Mouse (Mus musculus): Measurements from ENCODE around the gene Nckipsd.

The Nckipsd gene

DNA sequence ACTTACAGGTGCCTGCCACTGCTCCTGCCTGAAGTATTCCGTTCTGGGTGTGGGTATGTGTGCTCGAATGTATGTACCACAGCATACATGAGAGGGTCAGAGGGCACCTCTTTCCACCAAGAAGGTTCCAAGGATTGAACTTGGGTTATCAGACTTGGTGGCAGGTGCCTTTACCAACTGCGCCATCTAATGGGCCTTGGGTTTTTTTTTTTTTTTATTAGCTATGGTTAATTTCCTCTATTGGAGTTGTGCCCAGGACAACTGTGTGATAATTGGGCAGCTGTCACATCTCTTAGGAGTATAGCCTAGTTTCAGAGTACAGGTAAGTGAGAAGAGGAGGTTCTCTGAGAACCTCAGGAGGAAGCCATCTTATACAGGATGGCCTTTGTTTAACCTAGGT, 8.6 kb upstream of the Nckipsd start:
- no peak for DNase-seq (ENCODE audit: low spot score)

DNA sequence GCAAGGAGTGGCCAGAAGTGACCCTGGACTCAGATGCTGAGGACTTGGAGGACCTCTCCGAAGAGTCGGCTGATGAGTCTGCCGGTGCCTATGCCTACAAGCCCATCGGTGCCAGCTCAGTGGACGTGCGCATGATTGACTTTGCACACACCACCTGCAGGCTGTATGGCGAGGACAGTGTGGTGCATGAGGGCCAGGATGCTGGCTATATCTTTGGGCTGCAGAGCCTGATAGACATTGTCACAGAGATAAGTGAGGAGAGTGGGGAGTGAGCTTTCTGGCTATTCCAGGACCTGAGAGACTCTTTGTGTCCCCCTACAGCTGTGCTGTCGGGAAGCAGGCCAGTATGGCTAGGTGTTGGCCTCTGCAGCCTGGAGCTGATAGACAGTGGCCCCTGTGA, 2.4 kb upstream of the Nckipsd start:
- peak; percentile 54 for DNase-seq (ENCODE audit: low spot score)

- no peak for DNase-seq (ENCODE audit: low spot score)
Measured at GRCm38 (mm10) chr9:108806379-108806778, 1.8 kb upstream of the Nckipsd start.

DNA sequence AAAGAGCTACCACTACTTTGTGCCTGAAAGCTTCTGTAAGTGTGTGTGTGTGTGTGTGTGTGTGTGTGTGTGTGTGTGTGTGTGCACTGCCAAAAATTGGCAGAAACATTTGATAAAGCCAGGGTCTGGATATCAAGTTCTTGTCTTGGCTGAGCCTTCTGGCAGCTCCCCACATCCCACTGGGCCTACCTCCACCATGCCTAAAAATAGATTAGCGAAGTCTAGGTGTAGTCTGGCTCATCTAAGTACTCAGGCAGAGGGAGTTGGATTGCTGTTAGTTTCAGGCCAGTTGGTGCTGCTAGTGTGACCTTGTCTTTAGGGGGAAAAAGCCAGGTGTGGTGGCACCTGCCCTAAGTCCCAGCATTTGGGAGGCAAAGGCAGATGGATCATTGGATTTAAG, 1.3 kb upstream of the Nckipsd start:
- peak; percentile 29 for DNase-seq (ENCODE audit: low spot score)

DNA sequence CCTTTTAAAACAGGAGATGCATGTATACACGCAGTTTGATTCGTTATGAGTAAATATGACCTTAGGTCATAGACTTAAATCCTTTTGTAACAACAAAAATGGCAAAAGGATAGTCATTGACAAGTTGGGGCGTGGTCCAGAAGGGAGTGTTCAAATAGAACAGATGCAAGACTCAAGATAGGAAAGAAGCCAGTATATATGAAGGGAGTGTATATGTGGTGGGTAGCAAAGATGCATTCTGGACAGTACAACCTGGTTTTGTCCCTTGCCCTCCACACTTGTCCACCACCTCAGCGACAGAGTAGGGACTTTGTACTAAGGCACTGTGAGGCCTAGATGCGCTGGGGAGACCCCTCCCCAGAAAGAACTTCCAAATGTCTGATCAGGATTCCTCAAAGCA, 494 bp upstream of the Nckipsd start:
- peak; percentile 77 for DNase-seq (ENCODE audit: low spot score)

- no peak for DNase-seq (ENCODE audit: low spot score)
Measured at GRCm38 (mm10) chr9:108809188-108809587, 1.0 kb downstream of the Nckipsd start.

DNA sequence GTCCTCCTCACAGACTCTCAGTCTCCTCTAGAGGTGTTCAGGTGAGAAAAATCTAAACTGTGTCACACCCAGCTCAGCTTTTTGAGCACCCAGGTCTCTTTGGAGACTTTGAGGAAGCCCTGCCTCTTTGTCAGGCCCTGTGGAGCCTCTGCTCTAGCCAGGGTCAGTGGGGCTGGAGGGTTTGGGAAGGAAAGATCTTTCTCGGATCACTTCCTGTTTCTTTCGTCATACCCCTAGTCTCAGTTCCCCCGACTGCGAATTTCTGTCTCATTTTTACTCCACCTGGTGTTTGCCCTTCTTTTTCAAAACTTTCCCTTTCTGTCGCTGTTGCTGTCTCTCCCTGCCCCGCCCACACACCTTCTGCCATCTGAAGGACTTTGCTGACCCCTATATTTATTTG, 1.6 kb downstream of the Nckipsd start:
- DNase-seq (ENCODE audit: low spot score): no peak

- DNase-seq (ENCODE audit: low spot score): no peak
Measured at GRCm38 (mm10) chr9:108810516-108810915, 2.3 kb downstream of the Nckipsd start.

GRCm38 (mm10) chr9:108815557-108815956, 7.4 kb downstream of the Nckipsd start:
- DNase-seq (ENCODE audit: low spot score): no peak

- DNase-seq (ENCODE audit: low spot score): peak; percentile 35
Measured at GRCm38 (mm10) chr9:108819495-108819894, 11.3 kb downstream of the Nckipsd start.

DNA sequence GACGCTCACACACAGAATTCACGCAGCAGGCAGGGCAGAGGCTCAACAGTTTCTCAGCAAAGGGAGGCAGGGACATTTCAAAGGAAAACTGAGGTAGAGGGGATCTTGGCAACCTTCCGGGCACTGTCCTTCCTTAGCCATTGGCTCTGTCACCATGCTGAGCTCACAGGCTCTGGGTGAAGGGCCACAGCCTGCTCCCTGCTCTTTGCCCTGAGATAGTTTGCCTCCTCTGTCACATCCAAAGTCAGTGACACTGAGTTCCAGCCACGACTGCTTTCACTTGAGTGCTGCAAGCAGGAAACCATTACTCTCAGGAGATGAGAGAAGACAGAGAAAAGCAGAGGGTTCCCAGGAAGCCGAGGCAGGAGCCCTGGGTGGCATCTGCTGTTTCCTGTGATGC, 11.9 kb downstream of the Nckipsd start:
- no peak for DNase-seq (ENCODE audit: low spot score)

- DNase-seq (ENCODE audit: low spot score): no peak
Measured at GRCm38 (mm10) chr9:108824144-108824685, 16.0 kb downstream of the Nckipsd start.

GRCm38 (mm10) chr9:108824755-108825413, 16.7 kb downstream of the Nckipsd start:
- DNase-seq (ENCODE audit: low spot score): no peak

DNA sequence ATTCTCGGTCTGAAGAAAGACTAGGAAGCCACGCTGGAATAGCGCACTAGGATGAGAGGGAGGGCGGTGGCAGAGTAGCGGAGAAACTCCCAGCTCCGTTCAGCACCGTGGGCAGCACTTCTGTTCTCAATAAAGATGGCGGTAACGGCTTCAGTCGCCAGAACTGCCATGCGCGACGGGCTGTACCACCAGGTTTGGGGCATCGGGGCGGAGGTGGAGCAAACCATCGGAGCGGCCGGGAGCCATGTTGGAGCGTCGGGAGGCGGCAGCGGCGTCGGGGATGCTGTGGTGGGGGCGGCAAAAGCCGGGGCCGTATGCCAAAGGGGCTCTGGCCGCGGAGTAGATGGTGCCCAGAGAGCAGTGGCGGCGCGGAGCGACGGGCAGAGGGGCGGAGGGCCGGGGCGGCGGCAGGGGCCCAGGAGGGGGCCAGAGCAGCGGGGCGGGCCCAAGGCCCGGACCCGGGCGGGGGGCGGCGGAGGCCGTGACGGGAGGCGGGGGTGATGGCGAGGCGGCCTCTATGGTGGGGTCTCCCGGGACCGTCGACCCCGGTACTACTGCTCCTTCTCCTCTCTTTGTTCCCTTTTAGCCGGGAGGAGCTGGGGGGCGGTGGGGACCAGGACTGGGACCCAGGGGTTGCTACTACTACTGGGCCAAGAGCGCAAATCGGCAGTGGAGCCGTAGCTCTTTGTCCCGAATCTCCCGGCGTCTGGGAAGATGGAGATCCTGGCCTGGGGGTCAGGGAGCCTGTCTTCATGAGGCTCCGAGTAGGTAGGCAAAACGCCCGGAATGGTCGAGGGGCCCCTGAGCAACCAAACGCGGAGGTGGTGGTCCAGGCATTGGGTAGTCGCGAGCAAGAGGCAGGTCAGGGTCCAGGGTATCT, 17.9 kb downstream of the Nckipsd start, which contains the start of gene Celsr3:
Gene Celsr3, plus strand, starts transcription at position 501 of the 880 bp plus-strand sequence.
- DNase-seq (ENCODE audit: low spot score): peak; percentile 47

GRCm38 (mm10) chr9:108826700-108827340, 18.7 kb downstream of the Nckipsd start:
- peak; percentile 65 for DNase-seq (ENCODE audit: low spot score)

GRCm38 (mm10) chr9:108827454-108827853, 19.3 kb downstream of the Nckipsd start:
- DNase-seq (ENCODE audit: low spot score): no peak

DNA sequence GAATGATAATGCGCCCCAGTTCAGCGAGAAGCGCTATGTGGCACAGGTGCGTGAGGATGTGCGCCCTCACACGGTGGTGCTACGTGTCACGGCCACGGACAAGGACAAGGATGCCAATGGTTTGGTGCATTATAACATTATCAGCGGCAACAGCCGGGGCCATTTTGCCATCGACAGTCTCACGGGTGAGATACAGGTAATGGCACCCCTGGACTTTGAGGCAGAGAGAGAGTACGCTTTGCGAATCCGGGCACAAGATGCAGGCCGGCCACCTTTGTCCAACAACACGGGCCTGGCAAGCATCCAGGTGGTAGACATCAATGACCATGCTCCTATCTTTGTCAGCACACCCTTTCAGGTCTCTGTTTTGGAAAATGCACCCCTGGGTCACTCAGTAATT, 19.7 kb downstream of the Nckipsd start:
- no peak for DNase-seq (ENCODE audit: low spot score)

DNA sequence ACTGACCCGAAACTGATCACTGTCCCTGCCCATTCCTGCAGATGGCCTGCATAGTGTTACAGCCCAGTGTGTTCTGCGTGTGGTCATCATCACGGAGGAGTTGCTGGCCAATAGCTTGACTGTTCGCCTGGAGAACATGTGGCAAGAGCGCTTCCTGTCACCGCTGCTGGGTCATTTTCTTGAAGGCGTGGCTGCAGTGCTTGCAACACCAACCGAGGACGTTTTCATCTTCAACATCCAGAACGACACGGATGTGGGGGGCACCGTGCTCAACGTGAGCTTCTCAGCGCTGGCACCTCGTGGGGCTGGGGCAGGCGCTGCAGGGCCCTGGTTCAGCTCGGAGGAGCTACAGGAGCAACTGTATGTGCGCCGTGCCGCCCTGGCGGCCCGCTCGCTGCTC, 23.5 kb downstream of the Nckipsd start:
- DNase-seq (ENCODE audit: low spot score): no peak

DNA sequence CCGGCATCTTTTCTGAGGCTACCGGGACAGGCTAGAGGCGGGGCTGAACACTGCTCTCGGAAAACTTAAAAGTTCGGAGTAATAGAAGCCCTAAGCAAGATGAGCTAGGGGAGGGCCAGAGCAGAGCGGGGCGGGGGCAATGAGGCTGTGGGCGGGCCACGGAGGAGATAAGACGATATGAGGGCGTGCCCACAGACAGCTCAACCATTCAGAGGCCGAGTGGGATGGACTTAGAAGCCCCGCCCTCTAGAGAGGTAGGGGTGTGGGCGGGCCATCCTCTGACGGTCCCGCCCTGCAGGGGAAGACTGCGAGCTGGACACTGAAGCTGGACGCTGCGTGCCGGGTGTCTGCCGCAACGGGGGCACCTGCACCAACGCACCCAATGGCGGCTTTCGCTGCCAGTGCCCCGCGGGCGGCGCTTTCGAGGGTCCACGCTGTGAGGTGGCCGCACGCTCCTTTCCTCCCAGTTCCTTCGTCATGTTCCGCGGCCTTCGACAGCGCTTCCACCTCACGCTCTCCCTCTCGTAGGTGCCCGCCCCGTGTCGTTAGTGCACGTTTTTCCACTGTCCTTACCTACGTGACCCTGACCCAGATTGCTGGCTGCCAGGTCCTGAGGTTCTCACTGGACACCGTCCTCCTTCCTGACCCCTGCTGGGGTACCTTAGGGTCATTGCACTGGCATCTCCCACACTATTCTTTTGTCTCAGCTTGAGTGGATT, 24.4 kb downstream of the Nckipsd start:
- DNase-seq (ENCODE audit: low spot score): peak; percentile 84

GRCm38 (mm10) chr9:108842989-108843388, 34.8 kb downstream of the Nckipsd start:
- DNase-seq (ENCODE audit: low spot score): no peak

DNA sequence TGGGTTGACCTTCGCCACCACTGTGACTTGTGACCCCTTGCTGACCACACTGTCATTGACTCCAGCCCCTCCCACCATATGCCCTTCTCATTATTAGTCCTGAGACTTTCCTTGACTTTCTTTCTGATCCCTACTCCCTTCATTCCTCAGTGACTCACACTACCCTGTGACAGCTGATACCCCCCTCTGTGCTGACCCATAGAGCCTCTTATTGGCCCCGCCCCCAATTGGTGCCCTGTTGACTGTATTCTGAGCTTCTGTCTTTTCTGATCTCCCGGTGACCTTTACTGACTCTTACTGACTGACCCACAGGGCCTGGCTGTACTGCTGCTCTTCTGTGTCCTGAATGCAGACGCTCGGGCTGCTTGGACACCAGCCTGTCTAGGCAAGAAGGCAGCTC, 37.2 kb downstream of the Nckipsd start:
- no peak for DNase-seq (ENCODE audit: low spot score)

DNA sequence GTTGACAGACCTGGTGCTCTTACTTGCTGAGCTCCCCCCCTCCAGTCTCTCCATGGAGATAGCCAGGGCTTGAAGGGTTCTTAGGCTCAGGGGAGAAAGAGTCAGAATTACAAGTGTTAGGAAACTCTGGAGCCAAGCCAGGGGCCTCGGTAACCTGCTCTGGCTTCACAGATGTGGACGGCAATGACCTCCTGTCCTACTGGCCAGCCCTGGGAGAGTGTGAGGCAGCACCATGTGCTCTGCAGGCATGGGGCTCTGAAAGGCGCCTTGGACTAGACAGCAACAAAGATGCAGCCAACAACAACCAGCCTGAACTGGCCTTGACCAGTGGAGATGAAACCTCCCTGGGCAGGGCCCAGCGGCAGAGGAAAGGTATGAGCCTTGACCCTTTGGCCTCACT, 39.2 kb downstream of the Nckipsd start:
- no peak for DNase-seq (ENCODE audit: low spot score)
